Mouse (Mus musculus) myocyte (in vitro differentiated cells): ENCODE data around the gene Fam193b. TPM values are rescaled to one million over a fixed set of nuclear protein-coding genes. Genes with fewer than 3 reads are reported as not detected.
A peak's percentile ranks its signal among the peaks of the same experiment; 100 is the strongest.

Experiments
- H3K27me3 ChIP-seq: one replicate; pipeline ENCODE4 v1.6.1; 2011; ENCODE audit not compliant: control insufficient read depth, insufficient read depth, insufficient read length
- H3K36me3 ChIP-seq: one replicate; pipeline ENCODE4 v1.6.1; 2011; ENCODE audit not compliant: control insufficient read depth, insufficient read depth
- H3K4me2 ChIP-seq: one replicate; pipeline ENCODE4 v1.6.1; 2011; ENCODE audit warnings: low read depth, control low read depth
- H3K4me3 ChIP-seq: one replicate; pipeline ENCODE4 v1.5.1; 2011; ENCODE audit warnings: mild to moderate bottlenecking, control low read depth, moderate library complexity
- H3K79me2 ChIP-seq: one replicate; pipeline ENCODE4 v1.6.1; 2011; ENCODE audit not compliant: control insufficient read depth, insufficient read depth
- H3ac ChIP-seq: one replicate; pipeline ENCODE4 v1.6.1; 2011; ENCODE audit not compliant: control insufficient read depth, insufficient read length
- CEBPB ChIP-seq: IDR thresholded peaks from 2 replicates; pipeline ENCODE4 v1.6.1; 2011; ENCODE audit warnings: mild to moderate bottlenecking, moderate library complexity; ENCODE audit not compliant: poor library complexity, insufficient read depth, severe bottlenecking
- E2F4 ChIP-seq: IDR thresholded peaks from one replicate; pipeline ENCODE4 v1.6.1; 2011; ENCODE audit warnings: mild to moderate bottlenecking, control low read depth, moderate library complexity; ENCODE audit not compliant: insufficient read depth
- MAX ChIP-seq: IDR thresholded peaks from one replicate; pipeline ENCODE4 v1.6.1; 2011; ENCODE audit warnings: low read depth, mild to moderate bottlenecking, control low read depth
- MYOD1 ChIP-seq, 3 experiments: IDR thresholded peaks; one replicate each; pipeline ENCODE4 v1.6.1; 2011; ENCODE audit warnings: control low read depth in 2 of 3, low read depth in 2 of 3, mild to moderate bottlenecking in 2 of 3, moderate library complexity in 1 of 3; ENCODE audit not compliant: insufficient read length in 2 of 3, control insufficient read depth in 1 of 3
- MYOG ChIP-seq, 3 experiments: IDR thresholded peaks; one replicate each; pipeline ENCODE4 v1.6.1; 2011; ENCODE audit warnings: control low read depth in 2 of 3, low read depth in 2 of 3, mild to moderate bottlenecking in 2 of 3; ENCODE audit not compliant: insufficient read length in 2 of 3, control insufficient read depth in 1 of 3, insufficient read depth in 1 of 3
- POLR2A ChIP-seq: IDR thresholded peaks from one replicate; pipeline ENCODE4 v1.6.1; 2011; ENCODE audit warnings: low read depth, mild to moderate bottlenecking, control low read depth, moderate library complexity; ENCODE audit not compliant: insufficient read length
- POLR2AphosphoS2 ChIP-seq: IDR thresholded peaks from one replicate; pipeline ENCODE4 v1.6.1; 2011; ENCODE audit warnings: low read depth, control low read depth; ENCODE audit not compliant: insufficient read length
- REST ChIP-seq: IDR thresholded peaks from one replicate; pipeline ENCODE4 v1.6.1; 2011; ENCODE audit warnings: mild to moderate bottlenecking, control low read depth, moderate library complexity; ENCODE audit not compliant: insufficient read depth, insufficient read length
- SRF ChIP-seq: IDR thresholded peaks from one replicate; pipeline ENCODE4 v1.6.1; 2011; ENCODE audit warnings: low read depth; ENCODE audit not compliant: control insufficient read depth, insufficient read length
- TCF12 ChIP-seq: IDR thresholded peaks from one replicate; pipeline ENCODE4 v1.6.1; 2011; ENCODE audit warnings: mild to moderate bottlenecking, control low read depth; ENCODE audit not compliant: poor library complexity, insufficient read depth, severe bottlenecking
- TCF3 ChIP-seq: IDR thresholded peaks from one replicate; pipeline ENCODE4 v1.6.1; 2011; ENCODE audit warnings: low read depth, control low read depth; ENCODE audit not compliant: insufficient read length
- USF1 ChIP-seq: IDR thresholded peaks from one replicate; pipeline ENCODE4 v1.6.1; 2011; ENCODE audit warnings: low read depth, mild to moderate bottlenecking, control low read depth, moderate library complexity
- polyA plus RNA-seq: library from polyadenylated mRNA; unstranded; fragments of >200 nt; fragmentation: generic; extraction: Trizol; gene quantifications from one replicate; pipeline ENCODE4 v1.2.1, GENCODE M21; 2012; ENCODE audit warnings: missing spikeins

Gene Fam193b
- polyA plus RNA-seq, 1 experiment = 13.5 TPM

GRCm38 (mm10) chr13:55574321-55574720, 3.4 kb upstream of the Fam193b start:
- peaks cover 24% of the 10 kb centered on the region for H3K79me2 ChIP-seq
- H3ac ChIP-seq = no peak overlapping the region
- TF ChIP-seq CEBPB (no peak), MAX (no peak), TCF3 (no peak), USF1 (no peak), POLR2A (no peak), MYOG (IDR thresholded peaks at IDR 0.05; ENCODE audit: control insufficient read depth in 1 of 3, insufficient read depth in 1 of 3, insufficient read length in 2 of 3, low read depth in 2 of 3) (no peak), TCF12 (no peak), REST (no peak), MYOD1 (IDR thresholded peaks at IDR 0.05; ENCODE audit: control insufficient read depth in 1 of 3, insufficient read length in 2 of 3, low read depth in 2 of 3) (no peak), E2F4 (no peak), POLR2AphosphoS2 (no peak), SRF (no peak)
- no peaks in the 10 kb centered on the region for H3K27me3 ChIP-seq
- no peak overlapping the region for H3K4me3 ChIP-seq
- no peaks in the 10 kb centered on the region for H3K36me3 ChIP-seq
- H3K4me2 ChIP-seq = no peak overlapping the region

GRCm38 (mm10) chr13:55573432-55573831, 2.5 kb upstream of the Fam193b start, which contains the start of gene Tmed9:
Gene Tmed9, plus strand, starts transcription at chr13:55573732.
- H3K36me3 ChIP-seq = no peaks in the 10 kb centered on the region
- peaks cover 33% of the 10 kb centered on the region for H3K79me2 ChIP-seq
- H3K4me3 ChIP-seq = no peak within 1 kb of the TSS
- no peak within 1 kb of the TSS for H3ac ChIP-seq
- no peaks in the 10 kb centered on the region for H3K27me3 ChIP-seq
- TF ChIP-seq REST = no peak
- TF ChIP-seq TCF12 = no peak
- no peak for TF ChIP-seq TCF3
- TF ChIP-seq MYOD1 (IDR thresholded peaks at IDR 0.05; ENCODE audit: control insufficient read depth in 1 of 3, insufficient read length in 2 of 3, low read depth in 2 of 3) = no peak
- no peak for TF ChIP-seq USF1
- no peak for TF ChIP-seq SRF
- no peak for TF ChIP-seq MAX
- no peak for TF ChIP-seq E2F4
- TF ChIP-seq POLR2A = no peak
- TF ChIP-seq MYOG (IDR thresholded peaks at IDR 0.05; ENCODE audit: control insufficient read depth in 1 of 3, insufficient read depth in 1 of 3, insufficient read length in 2 of 3, low read depth in 2 of 3) = no peak
- no peak within 1 kb of the TSS for H3K4me2 ChIP-seq

GRCm38 (mm10) chr13:55571977-55572376, 1.1 kb upstream of the Fam193b start:
- Histone ChIP-seq H3K4me3 (peak overlapping the region; percentile 87), H3K79me2 (peaks cover 46% of the 10 kb centered on the region), H3K36me3 (no peaks in the 10 kb centered on the region), H3K4me2 (peak overlapping the region; percentile 94), H3ac (no peak overlapping the region), H3K27me3 (no peaks in the 10 kb centered on the region)
- TF ChIP-seq CEBPB (no peak), MYOD1 (IDR thresholded peaks at IDR 0.05; ENCODE audit: control insufficient read depth in 1 of 3, insufficient read length in 2 of 3, low read depth in 2 of 3) (no peak), REST (no peak), MAX (no peak), TCF12 (no peak), USF1 (no peak), MYOG (IDR thresholded peaks at IDR 0.05; ENCODE audit: control insufficient read depth in 1 of 3, insufficient read depth in 1 of 3, insufficient read length in 2 of 3, low read depth in 2 of 3) (no peak), TCF3 (no peak), SRF (no peak), POLR2AphosphoS2 (no peak), E2F4 (no peak), POLR2A (no peak)

- TF ChIP-seq CEBPB (no peak), MYOG (IDR thresholded peaks at IDR 0.05; ENCODE audit: control insufficient read depth in 1 of 3, insufficient read depth in 1 of 3, insufficient read length in 2 of 3, low read depth in 2 of 3) (peak in 1 of 3 experiments; percentile 50), MYOD1 (IDR thresholded peaks at IDR 0.05; ENCODE audit: control insufficient read depth in 1 of 3, insufficient read length in 2 of 3, low read depth in 2 of 3) (peak in 2 of 3 experiments; percentile 45 to 67), TCF3 (no peak)
- Histone ChIP-seq H3K4me3 (peak overlapping the region; percentile 87), H3K4me2 (peak overlapping the region; percentile 99), H3K27me3 (no peaks in the 10 kb centered on the region), H3K36me3 (no peaks in the 10 kb centered on the region), H3ac (peak overlapping the region; percentile 69), H3K79me2 (peaks cover 61% of the 10 kb centered on the region)
Observed at GRCm38 (mm10) chr13:55570286-55570973, 490 bp downstream of the Fam193b start.
